Mouse (Mus musculus): ENCODE results near the gene Ercc6. TPM values are rescaled to one million over a fixed set of nuclear protein-coding genes. Genes with fewer than 3 reads are reported as not detected.

Gene Ercc6
- total RNA-seq, 2 experiments from 2014 or later = 17.6 to 22.6 TPM

DNA sequence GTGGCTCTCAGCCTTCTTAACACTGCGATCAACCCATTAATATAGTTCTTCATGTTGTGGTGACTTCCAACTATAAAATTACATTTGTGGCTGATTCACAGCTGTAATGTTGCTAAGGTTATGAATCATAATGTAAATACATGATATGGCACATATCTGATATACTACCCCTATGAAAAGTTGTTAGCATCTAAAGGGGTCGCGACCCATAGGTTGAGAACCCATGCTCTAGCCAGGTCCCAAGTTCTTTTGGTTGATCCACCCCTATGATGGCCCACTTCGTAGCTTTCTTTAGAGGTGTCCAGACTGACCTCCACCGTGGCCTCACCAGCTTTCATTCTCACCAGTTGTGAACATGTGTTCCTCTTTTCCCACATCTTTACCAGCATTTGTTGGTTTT, 103.9 kb downstream of the Ercc6 start:
- intact Hi-C loops (cut with DNase I) = no loop called here
- no peak for DNase-seq (ENCODE audit: low spot score in 2 of 2)

DNA sequence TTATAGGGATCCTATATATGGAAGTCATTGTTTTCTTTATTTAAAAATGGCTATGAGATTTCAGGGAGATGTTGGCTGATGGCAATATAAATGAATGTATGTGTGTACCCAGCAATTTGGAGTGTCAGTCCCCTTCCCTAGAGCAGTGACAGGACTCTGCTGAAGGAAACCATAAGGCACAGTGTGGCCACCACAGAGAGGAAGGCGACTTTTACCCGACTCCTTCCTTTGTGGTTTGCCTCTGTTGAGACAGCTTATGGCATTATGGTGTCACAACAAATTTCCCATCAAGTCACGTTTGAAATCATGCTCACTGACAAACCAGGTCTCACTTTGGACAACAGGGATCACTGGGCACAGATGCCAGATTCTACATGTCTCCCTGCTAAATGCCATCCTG, 110.9 kb downstream of the Ercc6 start:
- DNase-seq (ENCODE audit: low spot score in 2 of 2) = no peak
- intact Hi-C loops (cut with DNase I) = no loop called here

DNA sequence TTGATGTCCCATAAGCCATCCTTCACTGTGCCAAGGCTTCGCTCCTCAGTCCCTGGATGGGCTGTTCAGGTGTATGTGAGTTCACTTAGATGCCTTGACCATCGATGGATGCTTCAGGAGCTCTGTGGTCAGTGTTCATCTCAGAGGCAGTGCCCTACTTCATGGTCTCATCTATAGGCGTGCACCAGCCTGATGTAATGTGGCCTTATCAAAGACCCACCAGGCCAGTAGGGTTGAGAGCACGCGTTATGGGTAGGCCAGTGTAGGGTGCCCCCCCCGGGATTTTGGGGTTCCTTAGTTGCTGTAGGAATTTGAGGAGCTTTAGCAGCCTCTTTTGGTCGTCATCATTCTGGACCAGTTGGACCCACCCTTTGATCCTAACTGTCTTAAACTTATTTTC, 111.5 kb downstream of the Ercc6 start:
- DNase-seq (ENCODE audit: low spot score in 2 of 2) = no peak
- intact Hi-C loops (cut with DNase I) = no loop called here

DNA sequence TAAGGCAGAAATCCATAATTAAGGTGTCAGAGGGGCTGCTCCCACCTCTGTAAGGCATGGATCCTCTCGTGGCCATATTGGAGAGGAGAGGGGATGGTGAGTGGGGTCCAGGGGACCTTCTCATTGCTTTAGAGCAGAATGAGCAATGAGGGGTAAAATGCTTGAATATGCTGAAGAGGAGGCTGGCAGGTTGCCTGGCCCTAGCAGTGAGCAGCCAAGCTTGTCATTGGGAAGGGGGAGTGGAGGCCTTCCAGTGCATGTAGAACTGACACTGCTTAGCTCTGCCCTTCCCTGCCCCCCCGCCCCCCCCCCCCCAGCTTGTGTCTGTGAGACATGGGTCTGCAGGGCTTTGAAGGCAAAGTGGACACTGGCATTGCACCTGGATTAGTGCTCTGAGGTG, 114.0 kb downstream of the Ercc6 start:
- no peak for DNase-seq (ENCODE audit: low spot score in 2 of 2)
- intact Hi-C loops (cut with DNase I) = no loop called here

DNA sequence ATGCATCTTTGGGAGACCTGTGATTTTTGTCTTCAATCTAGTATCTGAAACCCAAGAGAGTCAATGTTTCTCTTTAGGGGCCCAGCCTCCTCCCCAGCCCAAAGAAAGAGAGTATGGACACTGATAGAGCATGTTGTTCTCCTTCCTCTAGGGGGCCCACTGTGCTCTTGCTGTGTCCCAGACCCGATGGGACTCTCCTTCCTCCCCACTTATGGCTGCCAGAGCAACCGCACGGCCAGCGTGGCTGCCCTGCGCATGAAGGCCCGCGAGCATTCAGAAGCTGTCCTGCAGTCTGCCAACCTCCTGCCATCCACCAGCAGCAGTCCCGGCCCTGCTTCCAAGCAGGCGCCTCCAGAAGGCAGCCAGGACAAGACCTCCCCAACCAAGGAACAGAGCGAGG, 115.3 kb downstream of the Ercc6 start:
- intact Hi-C loops (cut with DNase I) = no loop called here
- peak in 1 of 2 experiments; percentile 9 for DNase-seq (ENCODE audit: low spot score in 2 of 2)

Other genes starting within 250 kb of the Ercc6 start
- 10 to 100 TPM; 75.7 to 77.6 TPM for gene Ogdhl, start 191.5 kb upstream of the Ercc6 start, total RNA-seq (2021)
- gene 1700024G13Rik, start 125.1 kb upstream of the Ercc6 start, total RNA-seq (2021) = not detected
- 1 to 10 TPM; 2.1 to 2.5 TPM for gene Slc18a3, start 48.7 kb upstream of the Ercc6 start, total RNA-seq (2021)
- 1 to 10 TPM; 1.1 to 1.2 TPM for gene Chat, start 47.5 kb upstream of the Ercc6 start, total RNA-seq (2021)
- gene Prrxl1, start 85.9 kb downstream of the Ercc6 start, total RNA-seq (2021) = not detected
- under 1 TPM; 0.13 to 0.15 TPM for gene 3425401B19Rik, start 171.8 kb downstream of the Ercc6 start, total RNA-seq (2021)

Measured in left cerebral cortex, postnatal 14 days (tissue).